Mouse (Mus musculus): ENCODE data around the gene Micall2.
"Not testable (repeated sequence)": the region's sequence is repeated elsewhere in the genome, so short reads cannot be mapped to it uniquely, and the experiment has no call there.

Micall2 gene

GRCm38 (mm10) chr5:139735677-139736503, at the start of gene Micall2:
Gene Micall2 (minus strand): TSS chr5:139736336.
- DNase-seq (ENCODE audit: inconsistent ontology term): peak; percentile 99

- no peak for DNase-seq (ENCODE audit: inconsistent ontology term)
These were observed 45.3 kb upstream of the Micall2 start for GRCm38 (mm10) chr5:139781406-139781805.

GRCm38 (mm10) chr5:139776966-139777365, 40.8 kb upstream of the Micall2 start:
- DNase-seq (ENCODE audit: inconsistent ontology term): no peak

- DNase-seq (ENCODE audit: inconsistent ontology term): peak; percentile 96
These were observed 39.2 kb upstream of the Micall2 start, which contains the start of gene Ints1 for GRCm38 (mm10) chr5:139775216-139775926. Gene Ints1 (minus strand): TSS chr5:139775674.

- no peak for DNase-seq (ENCODE audit: inconsistent ontology term)
These were observed 32.1 kb upstream of the Micall2 start for GRCm38 (mm10) chr5:139768216-139768615.

- DNase-seq (ENCODE audit: inconsistent ontology term): no peak
These were observed 28.2 kb upstream of the Micall2 start for GRCm38 (mm10) chr5:139764296-139764695.

GRCm38 (mm10) chr5:139758096-139758495, 22.0 kb upstream of the Micall2 start:
- no peak for DNase-seq (ENCODE audit: inconsistent ontology term)

- DNase-seq (ENCODE audit: inconsistent ontology term): no peak
These were observed 20.4 kb upstream of the Micall2 start for GRCm38 (mm10) chr5:139756586-139756985.

GRCm38 (mm10) chr5:139756135-139756534, 20.0 kb upstream of the Micall2 start:
- DNase-seq (ENCODE audit: inconsistent ontology term): no peak

GRCm38 (mm10) chr5:139754753-139755152, 18.6 kb upstream of the Micall2 start:
- peak; percentile 43 for DNase-seq (ENCODE audit: inconsistent ontology term)

GRCm38 (mm10) chr5:139750535-139750934, 14.4 kb upstream of the Micall2 start:
- peak; percentile 51 for DNase-seq (ENCODE audit: inconsistent ontology term)

GRCm38 (mm10) chr5:139749413-139750125, 13.4 kb upstream of the Micall2 start:
- DNase-seq (ENCODE audit: inconsistent ontology term): no peak

- peak; percentile 71 for DNase-seq (ENCODE audit: inconsistent ontology term)
These were observed 9.6 kb upstream of the Micall2 start for GRCm38 (mm10) chr5:139745771-139746170.

- not testable (repeated sequence) for DNase-seq (ENCODE audit: inconsistent ontology term)
These were observed 6.5 kb upstream of the Micall2 start for GRCm38 (mm10) chr5:139742640-139743039.

GRCm38 (mm10) chr5:139738592-139739315, 2.6 kb upstream of the Micall2 start:
- no peak for DNase-seq (ENCODE audit: inconsistent ontology term)

- no peak for DNase-seq (ENCODE audit: inconsistent ontology term)
These were observed 1.9 kb upstream of the Micall2 start for GRCm38 (mm10) chr5:139737841-139738591.

- no peak for DNase-seq (ENCODE audit: inconsistent ontology term)
These were observed 386 bp upstream of the Micall2 start for GRCm38 (mm10) chr5:139736504-139736940.

- peak; percentile 51 for DNase-seq (ENCODE audit: inconsistent ontology term)
These were observed 1.4 kb downstream of the Micall2 start for GRCm38 (mm10) chr5:139734746-139735145.

- no peak for DNase-seq (ENCODE audit: inconsistent ontology term)
These were observed 2.1 kb downstream of the Micall2 start for GRCm38 (mm10) chr5:139734016-139734415.

- DNase-seq (ENCODE audit: inconsistent ontology term): no peak
These were observed 3.5 kb downstream of the Micall2 start for GRCm38 (mm10) chr5:139732634-139733107.
